Mouse (Mus musculus): ENCODE data around the gene Spty2d1.
"Not testable (repeated sequence)": the region's sequence is repeated elsewhere in the genome, so short reads cannot be mapped to it uniquely, and the experiment has no call there.

Spty2d1 gene

DNA sequence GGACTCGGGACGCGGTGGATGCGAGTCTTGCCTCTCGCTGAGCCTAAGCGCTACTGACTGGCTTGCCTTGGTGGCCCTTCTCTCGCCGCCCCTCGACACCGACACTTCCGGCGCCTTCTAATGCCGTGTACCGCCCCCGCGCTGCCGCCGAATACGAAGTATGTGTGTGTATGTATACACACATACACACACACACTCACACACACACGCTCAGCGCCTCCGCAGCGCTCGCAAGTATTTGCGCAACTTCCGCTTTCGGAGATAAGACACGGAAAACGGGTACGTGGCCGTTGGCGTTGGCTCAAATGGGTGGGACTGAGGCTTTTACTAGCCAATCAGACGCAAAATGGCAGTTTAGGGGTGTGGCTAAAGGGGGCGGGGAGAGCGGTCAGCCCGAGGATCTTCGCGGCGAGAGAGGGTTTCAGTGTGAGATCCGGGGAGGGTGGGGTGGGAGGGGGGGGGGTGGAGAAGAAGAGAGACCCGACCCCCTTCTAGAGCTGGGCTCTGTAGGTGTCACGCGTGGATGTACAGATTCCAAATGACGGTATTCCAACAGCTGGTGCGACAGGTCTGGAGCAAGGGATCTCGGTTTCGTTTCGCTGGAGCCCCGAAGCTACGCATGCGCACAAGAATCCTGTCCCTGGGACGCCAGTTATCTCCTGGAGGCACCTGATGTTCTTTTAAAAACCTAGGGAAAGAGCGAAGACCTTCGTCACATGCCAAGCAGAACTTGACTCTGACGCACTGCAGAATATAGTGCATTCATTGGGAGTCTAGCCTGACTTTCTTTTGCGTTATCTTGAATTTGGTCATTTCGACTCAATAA is at the start of gene Spty2d1:
Gene Spty2d1 (minus strand): TSS at position 244 of the 826 bp plus-strand sequence.
- DNase-seq = peak; percentile 99 to 100

DNA sequence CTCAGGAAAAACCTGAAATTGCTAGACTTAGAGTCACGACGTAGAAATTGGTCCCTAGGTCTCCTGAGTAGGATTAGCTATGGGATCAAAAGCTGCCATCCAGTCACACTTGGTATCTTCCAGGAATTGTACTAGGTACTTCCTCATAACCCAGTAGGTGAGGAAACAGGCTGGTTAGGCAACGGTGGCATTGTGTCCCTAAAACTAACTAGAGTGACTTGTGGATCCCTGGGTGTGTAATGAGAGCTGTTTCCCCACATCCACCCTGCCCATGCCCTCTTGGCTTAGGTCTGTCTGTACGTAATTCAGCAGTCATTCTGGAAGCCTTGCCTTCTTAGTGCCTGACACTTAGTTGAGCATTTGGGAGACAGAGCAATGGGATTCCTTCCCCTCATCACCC is 48.1 kb upstream of the Spty2d1 start:
- DNase-seq = no peak

DNA sequence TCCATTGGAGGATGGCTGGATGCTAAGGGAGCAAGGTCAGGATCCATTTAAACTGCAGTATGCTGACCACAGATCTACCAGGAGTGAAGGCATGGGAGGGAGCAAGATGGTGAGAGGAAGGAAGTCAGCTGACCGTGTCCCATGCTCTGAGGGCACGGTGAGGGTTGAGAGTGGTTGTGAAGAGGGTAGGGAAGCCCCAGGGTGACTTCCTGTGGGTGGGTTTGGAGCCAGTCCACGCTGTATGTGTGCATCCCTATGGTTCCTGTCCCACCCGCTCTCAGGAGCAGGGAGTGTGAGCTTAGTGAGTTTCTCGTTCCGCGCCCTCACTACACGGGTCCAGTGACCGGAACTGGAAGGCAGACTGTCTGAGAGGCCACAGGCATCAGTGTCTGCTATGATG is 47.5 kb upstream of the Spty2d1 start:
- no peak for DNase-seq

DNA sequence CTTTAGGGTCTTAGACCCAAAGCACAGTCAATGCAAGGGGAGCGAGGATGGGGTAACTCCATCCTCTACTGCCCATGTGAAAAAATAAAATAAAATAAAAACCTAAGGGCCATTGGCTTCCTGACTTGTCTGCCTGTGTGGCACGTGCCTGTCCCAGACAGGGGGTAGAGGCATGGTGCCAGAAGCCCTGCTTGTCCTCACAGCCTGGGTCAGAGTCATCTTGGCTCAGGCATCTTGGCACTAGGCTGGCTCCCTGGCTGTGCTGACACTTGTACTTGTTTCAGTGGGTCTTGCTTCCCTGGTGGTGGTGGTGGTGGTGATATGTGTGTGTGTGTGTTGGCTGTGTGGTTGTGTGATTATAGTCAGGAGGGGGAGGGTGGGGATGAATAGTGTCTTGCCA is 46.5 kb upstream of the Spty2d1 start:
- DNase-seq = peak; percentile 52 to 58

DNA sequence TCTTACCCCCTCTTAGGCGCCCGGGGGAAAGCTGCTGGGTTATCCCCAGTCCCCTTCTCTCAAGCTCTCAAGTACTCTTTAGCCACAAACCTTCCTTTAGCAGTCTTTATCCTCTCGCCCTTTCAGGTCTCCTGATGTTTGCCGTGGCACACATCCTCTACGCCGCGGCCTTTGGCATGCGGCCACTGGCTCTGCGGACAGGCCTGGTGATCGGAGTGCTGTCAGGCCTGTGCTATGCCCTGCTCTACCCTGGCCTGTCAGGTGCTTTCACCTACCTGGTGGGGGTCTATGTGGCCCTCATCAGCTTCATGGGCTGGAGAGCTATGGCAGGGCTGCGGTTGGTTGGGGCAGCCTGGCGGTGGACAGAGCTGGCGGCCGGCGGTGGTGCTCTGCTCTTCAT is 45.1 kb upstream of the Spty2d1 start:
- DNase-seq = no peak

DNA sequence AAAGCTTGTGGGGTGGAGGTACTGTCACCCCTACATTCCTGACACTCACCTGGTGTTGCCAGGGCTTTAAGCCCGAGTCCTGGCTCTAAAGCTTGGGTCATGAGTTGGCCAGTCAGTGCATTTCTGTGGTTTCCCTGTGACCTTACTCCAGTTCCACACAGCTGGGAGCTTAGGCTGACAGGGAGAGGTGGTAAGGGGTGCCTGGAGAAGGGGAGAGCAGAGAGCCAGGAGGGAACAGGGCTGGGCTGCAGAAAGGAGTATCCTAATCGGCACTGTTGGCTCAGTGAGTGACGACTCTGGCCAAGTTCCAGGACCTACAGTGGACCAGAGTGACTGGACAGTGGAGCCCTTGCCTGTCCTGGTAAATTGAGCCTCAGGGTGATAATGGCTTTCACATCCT is 44.1 kb upstream of the Spty2d1 start:
- DNase-seq = peak; percentile 36 to 46

DNA sequence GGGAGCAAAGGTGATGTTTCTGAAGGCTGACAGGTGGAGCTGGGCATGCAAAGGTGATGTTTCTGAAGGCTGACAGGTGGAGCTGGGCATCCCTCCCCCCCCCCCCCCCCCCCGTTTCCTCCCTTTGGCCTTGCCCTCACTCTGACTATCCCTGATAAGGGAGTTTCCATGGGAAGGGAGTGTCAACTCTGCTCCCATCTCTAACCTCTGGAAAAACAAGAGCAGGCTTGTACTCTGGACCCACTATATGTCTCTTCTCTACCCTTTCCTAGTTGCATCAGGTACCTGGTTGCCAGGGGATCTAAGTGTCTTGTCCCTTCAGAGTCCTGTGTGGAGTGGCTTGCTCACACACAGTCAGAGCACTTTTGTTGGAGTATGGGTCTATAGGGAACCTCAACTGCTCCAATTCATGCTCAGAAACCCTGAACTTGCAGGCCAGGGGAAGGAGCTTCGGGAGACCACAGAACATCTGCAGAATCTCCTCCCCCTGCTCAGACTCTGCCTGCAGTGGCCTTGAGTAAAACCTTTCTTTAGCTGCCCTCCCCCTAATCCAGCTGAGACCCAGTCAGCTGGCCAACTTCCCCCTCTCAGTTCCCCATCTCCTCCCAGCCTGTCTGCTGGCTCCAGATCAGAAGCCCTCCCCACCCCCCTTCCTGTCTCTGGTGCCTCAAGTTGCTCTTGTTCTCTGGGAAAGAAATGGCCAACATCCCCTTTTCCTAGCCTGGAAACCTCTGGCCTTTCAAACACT is 43.4 kb upstream of the Spty2d1 start:
- no peak for DNase-seq

DNA sequence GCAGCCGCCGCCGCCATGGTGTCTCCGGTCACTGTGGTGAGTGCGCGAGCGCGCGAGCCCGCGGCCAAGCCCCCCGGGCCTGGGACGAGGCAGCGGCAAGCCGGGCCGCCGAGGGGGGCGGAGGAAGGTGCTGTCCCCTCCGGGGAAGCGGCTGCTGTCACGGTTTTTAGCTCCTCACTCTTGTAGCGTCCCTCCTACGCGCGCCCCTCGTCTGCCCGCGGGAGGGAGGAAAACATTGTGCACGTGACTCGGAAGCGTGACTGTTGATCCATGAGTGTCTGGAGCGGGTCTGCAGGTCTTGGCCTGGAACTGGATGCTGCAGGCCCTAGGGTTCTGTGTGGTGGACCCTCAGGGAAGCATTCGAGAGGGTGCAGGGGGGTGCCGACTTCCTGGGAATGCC is 42.6 kb upstream of the Spty2d1 start:
- DNase-seq = peak; percentile 50 to 59

DNA sequence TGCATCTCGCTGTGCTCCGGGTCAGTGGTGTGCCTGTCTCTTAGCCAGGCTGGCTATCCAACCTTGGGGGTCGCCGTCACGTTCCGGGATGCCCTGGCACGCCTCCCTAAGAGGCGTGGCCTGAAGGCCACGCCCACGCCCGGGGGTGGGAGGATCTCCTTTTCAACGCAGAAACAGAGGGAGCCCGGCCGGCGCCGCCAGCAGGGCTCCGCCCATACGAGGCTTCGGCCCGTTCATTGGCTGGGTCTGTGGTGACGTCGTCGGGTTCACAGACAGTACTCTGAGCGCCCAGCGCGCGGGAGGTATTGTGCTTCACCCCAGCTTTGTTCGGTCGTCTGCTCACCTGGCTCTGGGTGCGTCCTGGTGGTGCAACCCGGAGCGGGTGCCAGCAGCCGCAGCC is 42.2 kb upstream of the Spty2d1 start, which contains the start of gene Tmem86a:
Gene Tmem86a (plus strand): TSS at position 236 of the 400 bp plus-strand sequence.
- peak; percentile 93 to 95 for DNase-seq

DNA sequence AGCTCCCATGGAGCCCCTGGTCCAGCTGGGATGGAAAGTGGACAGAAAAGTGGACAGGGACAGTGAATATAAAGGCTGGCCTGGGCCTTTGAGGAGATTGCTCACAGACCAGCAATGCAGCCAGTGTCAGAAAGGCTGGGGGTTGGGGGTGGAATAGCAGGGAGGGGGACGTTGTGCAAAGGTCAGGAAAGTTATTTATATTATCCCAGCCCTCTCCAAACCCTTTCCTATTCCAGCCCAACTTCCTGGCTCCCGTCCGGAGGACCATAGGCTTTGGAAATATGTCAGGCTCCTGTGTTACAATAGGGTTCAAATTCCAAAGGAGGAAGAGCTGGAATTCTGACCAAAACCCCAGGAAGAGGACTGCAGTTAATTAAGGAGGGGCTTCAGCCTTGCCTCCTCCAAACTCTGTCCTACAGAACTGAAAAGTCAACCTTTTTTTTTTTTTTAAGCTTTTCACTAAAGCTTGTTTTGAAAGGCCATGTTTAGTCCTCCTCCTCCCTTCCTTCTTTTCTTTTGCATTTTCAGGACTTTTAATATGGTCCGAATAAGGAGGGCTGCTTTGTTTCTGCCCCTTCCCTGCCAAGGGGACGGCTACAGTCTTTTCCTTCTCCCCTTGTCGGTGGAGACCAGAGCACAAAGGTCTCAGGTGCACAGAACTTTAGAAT is 34.7 kb upstream of the Spty2d1 start:
- DNase-seq = no peak

DNA sequence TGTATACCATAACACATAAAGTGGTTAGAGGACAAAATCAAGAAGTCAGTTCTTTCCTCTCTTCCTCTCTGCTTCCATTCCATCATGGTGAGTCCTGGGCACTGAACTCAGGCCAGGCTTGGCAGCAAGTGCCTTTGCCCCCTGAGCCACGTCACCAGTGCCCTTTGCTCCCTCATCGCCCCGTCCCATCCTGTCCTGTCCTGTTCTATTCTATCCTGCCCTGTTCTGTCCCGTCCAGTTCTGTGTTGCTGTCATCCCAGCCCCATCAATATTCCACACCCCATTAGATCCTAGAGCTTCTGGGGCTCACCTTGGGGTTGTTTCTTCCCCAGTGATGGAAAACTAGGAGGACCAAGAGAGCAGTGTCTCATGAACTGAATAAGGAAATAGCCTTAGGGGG is 33.9 kb upstream of the Spty2d1 start:
- DNase-seq = no peak

DNA sequence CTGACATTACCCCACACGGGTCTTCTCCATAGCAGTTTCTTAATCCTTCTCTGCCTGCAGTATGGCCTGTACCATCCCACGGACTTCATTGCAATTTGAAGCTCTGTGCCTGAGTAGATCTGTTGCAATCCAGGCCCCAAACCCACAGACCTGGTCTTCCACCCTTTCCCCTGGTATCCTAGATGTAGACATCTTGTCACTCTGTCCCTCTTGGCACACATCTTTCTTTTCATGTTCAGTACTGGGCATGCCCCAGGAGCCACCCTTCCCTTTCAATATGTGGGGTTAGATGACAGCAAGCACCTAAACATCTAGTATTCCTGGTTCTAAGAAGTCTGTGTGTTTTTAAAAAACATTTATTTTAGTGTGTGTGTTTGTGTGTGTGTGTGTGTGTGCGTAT is 33.5 kb upstream of the Spty2d1 start:
- no peak for DNase-seq

DNA sequence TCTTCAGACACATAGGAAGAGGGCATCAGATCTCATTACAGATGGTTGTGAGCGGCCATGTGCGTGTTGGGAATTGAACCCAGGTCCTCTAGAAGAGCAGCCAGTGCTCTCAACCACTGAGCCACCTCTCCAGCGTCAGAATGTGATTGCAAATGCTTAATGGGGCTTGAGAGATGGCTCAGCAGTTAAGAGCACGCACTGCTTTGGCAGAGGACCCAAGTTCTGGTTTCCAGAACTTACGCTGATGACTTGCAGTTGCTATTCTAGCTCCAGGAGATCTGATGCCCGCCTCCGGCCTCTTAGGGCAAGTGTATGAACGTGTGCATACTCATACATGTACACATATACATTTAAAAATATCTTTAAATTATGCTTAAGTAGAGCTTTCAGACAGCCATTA is 27.2 kb upstream of the Spty2d1 start:
- DNase-seq = no peak

DNA sequence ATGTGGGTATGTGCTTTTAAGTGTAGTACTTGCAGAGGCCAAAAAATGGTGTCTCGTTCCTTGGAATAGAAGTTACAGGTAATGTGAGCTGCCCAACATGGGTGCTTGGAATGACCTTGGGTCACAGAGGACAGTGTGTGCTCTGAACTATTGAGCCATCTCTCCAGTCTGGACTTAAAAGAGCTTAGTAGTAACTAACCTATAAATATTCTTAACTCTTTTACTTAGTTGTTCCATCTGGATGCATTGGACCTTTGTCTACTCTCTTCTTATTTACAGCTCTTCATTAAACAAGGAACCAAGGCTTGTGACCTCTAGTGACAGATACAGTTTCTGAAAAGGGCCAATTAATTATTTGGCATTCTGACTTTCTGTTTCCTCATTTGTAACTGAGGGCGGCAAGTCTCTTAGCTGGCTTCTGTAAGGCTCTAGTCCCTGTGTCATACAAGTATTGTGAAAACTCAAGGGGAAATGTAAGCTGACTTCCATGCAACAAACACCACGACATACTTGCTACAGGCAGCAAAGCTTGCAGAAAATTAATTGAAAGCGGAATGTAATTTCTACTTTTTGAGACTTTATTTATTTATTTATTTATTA is 26.7 kb upstream of the Spty2d1 start:
- DNase-seq = no peak

DNA sequence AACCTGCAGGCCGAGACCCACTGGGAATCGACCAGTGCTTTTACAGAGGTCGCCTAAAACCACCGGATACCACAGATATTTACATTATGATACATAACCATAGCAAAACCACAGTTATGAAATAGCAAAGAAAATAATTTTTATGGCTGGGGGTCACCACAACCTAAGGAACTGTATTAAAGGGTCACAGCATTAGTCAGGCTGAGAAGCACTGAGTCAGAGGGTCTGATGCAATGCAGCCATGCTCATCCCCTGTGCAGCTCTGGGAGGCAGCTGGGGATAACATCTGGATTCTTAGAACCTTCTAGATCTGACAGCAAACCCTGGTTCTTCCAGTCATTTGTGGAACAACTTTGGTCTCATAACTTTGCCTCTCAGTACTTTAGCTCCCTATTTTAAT is 23.2 kb upstream of the Spty2d1 start:
- no peak for DNase-seq

DNA sequence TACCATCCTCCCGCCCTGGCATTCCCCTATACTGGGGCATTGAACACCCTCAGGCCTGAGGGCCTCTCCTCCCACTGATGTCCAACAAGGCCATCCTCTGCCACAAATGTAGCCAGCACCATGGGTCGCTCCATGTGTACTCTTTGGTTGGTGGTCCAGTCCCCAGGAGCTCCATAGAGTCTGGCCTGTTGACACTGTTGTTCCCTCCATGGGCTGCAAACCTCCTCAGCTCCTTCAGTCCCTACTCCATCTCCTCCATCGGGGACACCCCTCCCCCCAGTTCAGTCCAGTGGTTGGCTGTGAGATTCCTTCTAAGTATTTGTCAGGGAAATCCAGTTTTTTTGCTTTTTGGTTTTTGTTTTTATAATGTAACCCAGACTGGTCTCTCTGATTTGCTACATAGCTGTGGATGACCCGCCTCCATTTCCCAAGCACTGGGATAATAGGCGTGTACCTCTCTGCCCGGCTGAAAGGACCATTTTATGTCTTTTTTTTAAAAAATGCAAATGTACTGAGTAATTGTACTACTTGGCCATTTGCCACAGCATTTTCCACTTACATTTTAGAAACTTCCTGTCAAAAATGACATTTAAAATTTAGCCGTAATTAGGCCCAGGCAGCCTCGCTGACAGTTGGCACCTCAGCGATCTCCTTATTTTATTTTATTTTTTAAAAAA is 22.4 kb upstream of the Spty2d1 start:
- DNase-seq = no peak

DNA sequence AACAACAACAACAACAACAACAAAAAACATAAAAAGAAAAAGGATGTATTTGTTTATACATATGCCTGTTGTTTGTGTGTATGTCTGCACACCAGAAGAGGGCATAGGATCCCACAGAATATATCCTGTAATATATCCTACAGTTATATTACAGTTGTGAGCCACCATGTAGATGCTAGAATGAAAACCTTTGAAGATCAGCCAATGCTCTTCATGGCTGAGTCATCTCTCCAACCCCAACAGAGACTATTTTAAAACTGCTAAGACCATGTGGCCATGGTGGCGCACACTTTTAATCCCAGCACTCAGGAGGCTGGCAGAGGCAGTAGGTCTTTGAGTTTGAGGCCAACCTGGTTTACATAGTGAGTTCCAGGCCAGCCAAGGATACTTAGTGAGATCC is 19.3 kb upstream of the Spty2d1 start:
- DNase-seq = no peak

DNA sequence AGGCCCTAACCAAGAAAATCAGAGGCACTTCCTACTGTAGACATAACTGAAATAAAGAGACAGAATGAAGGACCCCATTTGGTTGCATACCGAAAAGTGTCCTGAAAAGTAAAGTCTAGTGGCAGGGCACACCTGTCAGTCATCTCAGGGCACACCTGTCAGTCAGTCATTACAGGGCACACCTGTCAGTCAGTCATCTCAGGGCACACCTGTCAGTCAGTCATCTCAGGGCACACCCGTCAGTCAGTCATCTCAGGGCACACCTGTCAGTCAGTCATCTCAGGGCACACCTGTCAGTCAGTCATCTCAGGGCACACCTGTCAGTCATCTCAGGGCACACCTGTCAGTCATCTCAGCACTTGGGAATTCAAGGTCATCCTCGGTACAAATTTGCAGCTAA is 18.7 kb upstream of the Spty2d1 start:
- DNase-seq = not testable (repeated sequence)

DNA sequence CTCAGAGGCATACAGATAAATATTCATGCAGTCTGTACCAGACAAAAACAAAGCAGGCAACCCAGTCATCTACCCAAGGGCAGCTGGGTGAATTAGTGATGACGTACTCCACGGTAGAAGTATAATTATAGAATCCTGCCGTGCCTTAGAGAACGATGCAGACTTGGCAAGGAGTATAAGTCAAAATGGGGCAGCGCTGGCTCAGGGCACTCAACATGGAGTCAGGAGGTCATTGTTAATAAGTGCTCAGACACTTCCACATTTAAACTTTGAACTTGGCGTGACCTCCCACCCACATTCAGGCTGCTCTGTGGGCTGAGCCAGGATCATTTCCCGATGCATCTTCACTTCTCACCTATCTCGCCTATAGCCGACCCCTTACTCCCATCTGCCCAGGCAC is 17.2 kb upstream of the Spty2d1 start:
- no peak for DNase-seq

DNA sequence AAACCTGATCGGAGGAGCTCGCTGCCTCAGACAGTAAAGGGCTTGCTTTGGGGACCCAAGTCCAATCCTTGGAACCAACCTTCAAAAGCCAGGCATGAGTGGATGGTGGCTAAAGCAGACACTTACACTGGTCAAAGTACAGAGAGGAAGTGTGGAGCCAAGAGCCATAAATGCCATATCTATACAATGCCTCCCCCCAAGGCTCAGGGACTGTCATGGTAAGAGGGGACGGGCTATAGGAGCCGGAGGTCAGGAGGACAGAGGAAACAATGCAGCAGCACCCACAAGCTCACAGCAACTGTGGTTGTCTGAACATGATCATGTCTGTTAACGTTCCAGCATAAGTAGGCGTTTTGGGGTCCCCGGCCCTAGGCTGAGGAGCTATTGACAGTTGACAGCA is 16.2 kb upstream of the Spty2d1 start:
- DNase-seq = no peak

DNA sequence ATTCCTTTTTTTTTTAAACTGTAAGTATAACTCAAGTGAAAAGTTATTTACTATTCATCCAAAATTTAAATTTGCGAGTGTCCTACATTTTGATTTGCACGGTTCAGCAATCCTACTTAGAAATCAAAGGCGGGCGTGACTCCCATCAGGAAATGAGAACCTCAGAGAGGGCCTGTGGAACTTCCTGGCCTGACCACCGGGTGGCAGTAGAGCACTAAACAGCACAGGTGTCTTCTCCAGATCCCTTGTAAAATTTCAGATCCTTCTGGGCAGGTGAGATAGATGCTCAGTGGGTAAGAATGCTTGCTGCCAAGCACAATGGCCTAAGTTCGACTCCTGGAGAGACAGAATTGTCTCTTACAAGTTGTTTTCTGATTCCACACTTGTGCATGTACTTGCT is 15.3 kb upstream of the Spty2d1 start:
- peak; percentile 84 to 86 for DNase-seq

DNA sequence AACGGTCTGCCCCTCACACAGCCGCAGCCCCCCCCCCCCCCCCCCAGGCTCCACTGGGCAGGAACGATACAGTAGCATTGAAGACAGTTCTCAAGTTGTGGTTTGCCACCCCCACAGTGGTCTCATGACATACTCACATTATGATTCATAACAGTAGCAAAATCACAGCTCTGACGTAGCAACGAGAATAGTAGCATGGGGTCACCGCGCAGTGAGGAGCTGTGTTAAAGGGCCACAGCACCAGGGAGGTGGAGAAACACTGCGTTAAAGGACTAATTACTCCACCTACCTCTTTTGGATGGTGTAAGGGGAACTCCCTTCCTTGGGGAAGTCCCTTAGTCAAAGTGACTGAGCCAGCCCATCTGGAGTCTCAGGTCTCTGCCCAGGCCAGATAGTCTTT is 14.3 kb upstream of the Spty2d1 start:
- no peak for DNase-seq

DNA sequence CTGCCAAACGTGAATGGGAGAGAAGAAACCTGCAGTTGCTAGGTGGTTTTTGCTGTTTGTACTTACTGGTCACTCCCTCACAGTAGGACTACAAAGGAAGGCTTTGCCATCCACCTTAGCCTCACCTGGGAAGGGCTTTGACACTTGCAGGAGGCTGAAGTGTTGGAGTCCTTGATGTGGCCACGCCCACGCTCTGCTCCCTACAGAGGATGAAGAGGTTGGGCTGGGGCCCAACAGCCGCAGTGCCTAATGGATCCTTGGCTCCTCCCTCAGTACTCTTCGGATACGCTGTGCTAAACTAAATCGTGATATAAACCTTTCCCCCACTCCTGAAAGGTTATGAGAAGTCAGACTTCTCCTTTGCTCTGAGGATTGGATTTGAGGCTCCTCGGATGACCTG is 12.7 kb upstream of the Spty2d1 start:
- DNase-seq = no peak

All from cerebellum, postnatal 36 days (tissue).